Comparison of ENCODE assay signal across 32 mouse cellular contexts in genomic region chr6:88215797-88216196, GRCm38 (mm10). TPM values are rescaled to one million over a fixed set of nuclear protein-coding genes. Genes with fewer than 3 reads are reported as not detected.
"Had no signal": no experiment of that assay in that cellular context is flagged by ENCODE, and none has a peak within 500 bp of the region (broad histone marks: within the 10 kb centered on the region; RNA-seq: fewer than 3 reads in every experiment).

No protein-coding gene starts in this region.

- H3K4me2 ChIP-seq: limb, embryonic 13.5 days; liver, embryonic 12.5 days; liver, embryonic 15.5 days; lung, embryonic 15.5 days; midbrain, embryonic 13.5 days; neural tube, embryonic 13.5 days; stomach, embryonic 15.5 days had no signal

- H3K9ac ChIP-seq: limb, embryonic 13.5 days; liver, embryonic 12.5 days; liver, embryonic 15.5 days; lung, embryonic 15.5 days; midbrain, embryonic 13.5 days; neural tube, embryonic 13.5 days; stomach, embryonic 15.5 days had no signal

- H3K9me3 ChIP-seq: limb, embryonic 10.5 days; liver, embryonic 15.5 days; lung, embryonic 15.5 days; midbrain, embryonic 13.5 days; stomach, embryonic 15.5 days had no signal

- ATAC-seq: intestine, postnatal 0 days; liver, embryonic 12.5 days; midbrain, embryonic 13.5 days; midbrain, embryonic 16.5 days had no signal

- H3K4me1 ChIP-seq: limb, embryonic 10.5 days; limb, embryonic 13.5 days; liver, embryonic 12.5 days; liver, embryonic 15.5 days; lung, embryonic 15.5 days; midbrain, embryonic 13.5 days; neural tube, embryonic 13.5 days; stomach, embryonic 15.5 days had no signal

- DNase-seq: kidney, adult 2 months; layer of hippocampus, adult 9-11 months; liver; lung, adult 18-20 months; lung, postnatal 10 days; lung, postnatal 36 days; retina, postnatal 1 day; right cerebral cortex, postnatal 25 days; spleen, adult 18-20 months; thymus, adult 2 months; thymus, postnatal 14 days; thymus, postnatal 4 days had no signal

- H3K36me3 ChIP-seq: limb, embryonic 10.5 days; limb, embryonic 13.5 days; liver, embryonic 12.5 days; liver, embryonic 15.5 days; lung, embryonic 15.5 days; midbrain, embryonic 10.5 days; midbrain, embryonic 13.5 days; neural tube, embryonic 13.5 days; stomach, embryonic 15.5 days had no signal

- H3K4me3 ChIP-seq: layer of hippocampus, adult 2 months; limb, embryonic 10.5 days; limb, embryonic 13.5 days; liver, embryonic 12.5 days; liver, embryonic 15.5 days; lung, embryonic 15.5 days; megakaryocyte, embryonic 14.5 days; midbrain, embryonic 10.5 days; midbrain, embryonic 13.5 days; myocyte; neural tube, embryonic 13.5 days; stomach, embryonic 15.5 days had no signal

- H3K27ac ChIP-seq: kidney, postnatal 0 days; layer of hippocampus, adult 2 months; limb, embryonic 10.5 days; limb, embryonic 13.5 days; liver, embryonic 12.5 days; liver, embryonic 15.5 days; lung, embryonic 15.5 days; midbrain, embryonic 10.5 days; midbrain, embryonic 13.5 days; neural tube, embryonic 13.5 days; stomach, embryonic 15.5 days had no signal

- H3K27me3 ChIP-seq: limb, embryonic 13.5 days; liver, embryonic 15.5 days; lung, embryonic 15.5 days; midbrain, embryonic 13.5 days; neural tube, embryonic 13.5 days; stomach, embryonic 15.5 days had no signal

RNA-seq across cellular contexts. Expression of gene Dnajb8, which starts 6.3 kb away (rescaled TPM):
- total RNA-seq: layer of hippocampus, adult 2 months; layer of hippocampus, postnatal 25 days; left cerebral cortex, adult 18-20 months; left cerebral cortex, postnatal 25 days; neutrophil, adult 5-6 weeks had no signal
- polyA plus RNA-seq: intestine, postnatal 0 days; kidney, adult 2 months; kidney, postnatal 0 days; large intestine, adult 2 months; limb, embryonic 10.5 days; limb, embryonic 13.5 days; liver, embryonic 12.5 days; liver, embryonic 15.5 days; lung, embryonic 15.5 days; midbrain, embryonic 10.5 days; midbrain, embryonic 13.5 days; midbrain, embryonic 16.5 days; myocyte; neural tube, embryonic 13.5 days; stomach, embryonic 15.5 days; thymus, adult 2 months had no signal
